Mouse (Mus musculus) left cerebral cortex, adult 11 months (tissue): ENCODE data around the gene Acat1.
A peak's percentile ranks its signal among the peaks of the same experiment; 100 is the strongest.

Experiments used
- DNase-seq: peaks from one replicate; pipeline ENCODE4 v3.0.0; 2022; ENCODE audit warnings: low spot score

The Acat1 gene

DNA sequence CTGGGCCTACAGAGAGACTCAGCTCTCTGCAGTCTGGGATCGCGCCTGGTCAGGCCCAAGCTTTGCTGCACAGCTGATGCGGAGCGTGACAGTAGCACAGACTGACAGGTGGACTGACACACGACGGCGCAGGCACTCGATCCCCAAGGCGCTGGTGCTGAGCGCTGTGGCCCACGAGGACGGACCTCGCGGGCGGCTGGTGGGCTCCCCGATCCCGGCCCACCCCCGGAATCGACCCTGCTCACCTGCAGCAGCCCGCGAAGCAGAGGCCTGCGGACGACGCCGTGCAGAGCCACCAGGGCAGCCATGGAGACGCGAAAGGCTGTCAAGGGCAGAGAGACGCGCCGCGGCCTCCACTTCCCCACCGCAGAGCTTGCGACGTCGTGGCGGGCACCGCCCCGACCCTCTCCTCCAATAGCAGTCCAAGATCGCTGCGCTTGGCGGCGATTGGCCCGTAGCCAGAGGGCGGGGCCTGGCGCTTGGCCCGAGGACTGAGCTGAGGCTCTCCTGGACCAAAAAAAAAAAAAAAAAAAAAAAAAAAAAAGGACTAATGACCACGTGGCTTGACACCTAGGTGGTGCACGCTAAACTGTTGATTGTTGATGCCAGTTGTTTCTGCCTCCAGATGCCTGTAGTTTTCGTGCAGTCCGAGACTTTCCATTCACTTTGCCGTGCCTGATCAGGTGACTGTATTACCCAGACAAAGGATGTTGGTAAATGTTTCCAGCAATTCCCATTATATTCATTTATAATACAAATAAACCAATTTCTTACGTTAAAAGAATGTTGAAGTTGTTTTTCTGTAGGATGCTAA, at the start of gene Acat1:
Acat1 (minus strand) TSS at position 415 of the 814 bp plus-strand sequence.
- peak; percentile 82 for DNase-seq

- no peak for DNase-seq
Observed at GRCm38 (mm10) chr9:53634796-53635195, 24.6 kb upstream of the Acat1 start.

DNA sequence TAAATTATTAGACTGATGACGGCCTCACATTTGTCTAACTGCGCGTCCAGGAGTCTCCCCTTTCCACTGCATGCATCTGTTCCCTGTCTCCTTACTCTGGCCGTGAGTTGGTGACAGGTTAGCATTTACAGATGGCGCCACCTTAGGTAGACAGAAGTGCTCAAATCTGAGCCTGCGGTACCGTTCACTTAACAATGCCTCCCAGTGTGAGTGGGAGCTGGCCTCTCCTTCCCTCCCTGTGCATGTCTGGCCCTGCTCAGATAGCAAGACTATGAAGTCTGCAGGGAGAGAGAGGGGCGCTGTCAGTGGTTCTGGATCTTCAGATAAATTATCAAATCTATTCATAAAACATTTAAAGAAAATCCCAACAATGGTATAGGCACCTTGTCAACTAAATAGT, 5.1 kb upstream of the Acat1 start:
- DNase-seq = no peak

GRCm38 (mm10) chr9:53614286-53614685, 4.1 kb upstream of the Acat1 start:
- DNase-seq = no peak

DNA sequence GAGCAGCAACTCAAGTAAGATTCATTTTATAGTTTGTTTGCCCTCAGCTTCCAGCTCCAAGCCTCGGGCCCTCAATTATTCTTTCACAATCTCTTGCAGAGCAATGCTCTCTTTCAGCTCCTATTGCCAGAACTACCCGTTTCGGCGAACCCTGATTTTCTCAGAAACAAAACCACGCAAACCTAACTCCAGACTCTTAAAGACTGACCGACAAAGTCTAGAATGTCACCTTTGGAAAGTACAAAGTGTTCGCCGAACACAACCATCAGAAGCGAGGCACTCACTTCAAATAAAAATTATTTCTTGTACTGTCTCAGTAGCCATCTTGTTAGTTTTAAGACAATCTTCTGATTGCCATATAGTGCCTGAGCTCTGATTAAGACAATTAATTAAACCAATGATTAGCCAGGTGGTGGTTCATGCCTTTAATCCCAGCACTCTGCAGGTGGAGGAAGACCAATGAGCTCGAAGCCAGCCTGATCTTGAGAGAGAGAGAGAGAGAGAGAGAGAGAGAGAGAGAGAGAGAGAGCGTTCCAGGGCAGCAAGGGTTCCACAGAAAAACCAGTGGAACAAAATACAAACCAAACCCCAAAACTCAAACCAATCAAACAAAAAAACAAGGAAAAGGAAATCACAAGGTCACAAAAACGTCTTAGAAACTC, 745 bp downstream of the Acat1 start:
- DNase-seq = no peak

GRCm38 (mm10) chr9:53607816-53608215, 2.4 kb downstream of the Acat1 start:
- no peak for DNase-seq

GRCm38 (mm10) chr9:53607192-53607591, 3.0 kb downstream of the Acat1 start:
- no peak for DNase-seq

DNA sequence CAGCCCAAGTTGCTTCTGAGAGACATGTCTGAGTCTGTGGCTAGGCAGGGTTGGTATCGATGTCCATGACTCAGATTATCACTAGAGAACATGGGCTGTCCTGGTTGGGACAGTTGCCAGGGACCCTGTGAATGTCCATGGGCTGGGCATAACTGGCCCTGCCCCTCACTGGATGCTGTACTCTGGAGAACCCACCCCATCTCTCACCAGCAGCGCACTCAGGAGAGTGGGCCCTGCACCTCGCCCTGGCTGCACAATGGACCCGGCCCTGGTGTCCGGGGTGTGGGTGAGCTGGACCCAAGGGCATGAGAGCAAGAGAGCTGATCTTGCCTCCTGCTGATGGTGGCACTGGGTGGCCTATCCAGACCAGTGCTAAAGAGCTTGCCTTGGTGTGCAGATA, 5.2 kb downstream of the Acat1 start:
- DNase-seq = no peak

- DNase-seq = no peak
Observed at GRCm38 (mm10) chr9:53603849-53604248, 6.3 kb downstream of the Acat1 start.

- DNase-seq = no peak
Observed at GRCm38 (mm10) chr9:53603384-53603783, 6.8 kb downstream of the Acat1 start.

- no peak for DNase-seq
Observed at GRCm38 (mm10) chr9:53601541-53601940, 8.6 kb downstream of the Acat1 start.

GRCm38 (mm10) chr9:53598631-53599030, 11.6 kb downstream of the Acat1 start:
- no peak for DNase-seq

GRCm38 (mm10) chr9:53596971-53597600, 13.1 kb downstream of the Acat1 start:
- no peak for DNase-seq

DNA sequence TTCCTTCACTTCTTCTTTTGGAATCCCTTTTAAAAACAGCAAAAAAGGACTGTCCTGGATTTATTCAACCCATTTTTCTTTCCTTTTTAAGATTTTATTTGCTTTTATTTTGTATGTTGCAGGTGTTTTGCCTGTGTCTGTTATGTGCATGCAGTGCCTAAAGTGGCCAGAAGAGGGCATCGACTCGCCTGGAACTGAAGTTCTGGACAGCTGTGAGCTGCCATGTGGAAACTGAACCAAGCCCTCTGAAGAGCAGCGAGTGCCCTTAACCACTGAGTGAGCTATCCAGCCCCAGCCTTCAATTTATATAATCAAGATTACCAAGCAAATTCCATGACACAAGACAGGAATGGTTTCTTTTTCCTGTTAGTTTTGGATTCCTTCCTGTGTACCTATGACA, 15.4 kb downstream of the Acat1 start:
- DNase-seq = no peak

GRCm38 (mm10) chr9:53581870-53582269, 28.3 kb downstream of the Acat1 start:
- DNase-seq = no peak

GRCm38 (mm10) chr9:53575721-53576120, 34.5 kb downstream of the Acat1 start:
- DNase-seq = no peak

DNA sequence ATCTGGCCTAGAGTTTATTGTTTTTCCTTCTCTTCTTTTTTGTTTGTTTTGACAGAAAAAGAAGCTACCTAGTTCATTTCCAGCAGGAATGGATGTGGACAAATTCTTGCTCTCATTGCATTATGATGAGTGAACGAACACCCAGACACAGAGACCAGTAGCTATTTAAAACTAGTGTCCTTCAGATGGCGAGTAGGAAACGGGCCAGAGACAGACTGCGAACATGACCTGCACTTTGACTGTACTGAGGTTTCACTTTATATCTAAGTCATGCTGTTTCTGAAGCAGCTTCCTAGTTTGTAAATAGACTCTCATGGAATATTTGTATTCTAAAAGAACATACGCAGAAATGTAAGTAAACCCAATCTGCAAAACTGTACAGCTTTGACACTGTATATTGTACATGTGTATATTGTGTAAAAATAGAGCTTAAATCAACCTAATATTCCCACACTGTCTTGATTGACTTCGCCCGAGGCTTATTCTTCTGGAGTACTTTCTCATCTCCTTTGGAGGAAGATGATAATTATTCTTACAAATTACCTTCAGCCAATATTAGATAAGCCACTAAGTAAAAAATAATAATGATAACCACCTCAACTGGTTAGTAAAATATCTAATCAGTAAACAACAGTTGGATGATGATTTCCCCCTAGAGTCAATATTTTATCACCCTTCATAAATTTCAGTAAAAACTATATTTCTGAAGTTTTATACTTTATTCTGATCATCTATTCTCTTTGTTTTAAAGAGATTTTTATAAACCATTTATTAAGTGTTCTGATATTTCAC, 37.5 kb downstream of the Acat1 start:
- no peak for DNase-seq

DNA sequence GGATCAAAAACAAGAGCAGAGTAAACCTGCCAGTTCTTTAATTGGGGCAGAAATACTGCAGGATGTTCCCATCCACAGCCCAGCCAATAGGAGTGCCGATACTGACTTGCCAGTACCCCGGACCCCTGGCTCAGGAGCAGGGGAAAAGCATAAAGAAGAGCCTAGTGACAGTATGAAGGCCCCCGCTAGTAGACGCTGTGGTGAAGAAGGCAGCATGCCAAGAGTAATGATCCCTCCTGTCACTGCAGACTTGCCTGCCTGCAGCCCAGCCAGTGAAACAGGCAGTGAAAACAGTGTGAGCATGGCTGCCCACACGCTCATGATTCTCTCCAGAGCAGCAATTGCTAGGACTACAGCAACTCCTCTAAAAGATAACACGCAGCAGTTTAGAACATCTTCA, 39.5 kb downstream of the Acat1 start:
- DNase-seq = no peak

DNA sequence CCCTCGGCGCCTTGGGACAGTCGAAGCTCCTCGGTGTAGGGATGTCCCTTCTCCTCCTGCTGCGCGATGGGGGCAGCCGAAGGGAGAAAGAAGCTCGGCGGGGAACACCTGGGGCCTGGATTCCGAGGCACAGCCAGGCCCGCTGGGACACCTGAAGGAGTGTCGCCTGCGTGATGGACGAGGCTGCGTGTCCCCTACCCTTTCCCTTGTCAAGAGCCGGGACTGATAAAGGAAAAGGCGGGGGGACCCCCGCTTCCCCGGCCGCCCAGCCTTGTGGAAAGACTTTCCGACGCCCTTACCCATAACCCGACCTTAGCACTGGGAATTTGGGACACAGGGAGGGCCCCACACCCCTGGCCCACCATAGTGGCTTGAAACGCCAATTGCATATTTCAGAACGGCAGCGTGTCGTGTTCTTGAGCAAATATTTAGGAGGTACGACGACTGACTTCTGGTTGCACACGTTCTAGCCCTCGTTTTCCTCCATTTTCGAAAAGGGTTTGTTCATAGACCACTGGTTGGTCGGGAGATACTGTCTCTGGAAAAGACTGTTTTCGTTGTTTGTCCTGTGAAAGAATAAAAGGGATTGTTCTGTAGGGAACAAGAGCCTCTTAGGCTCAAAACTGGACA, 72.7 kb downstream of the Acat1 start:
- DNase-seq = no peak

DNA sequence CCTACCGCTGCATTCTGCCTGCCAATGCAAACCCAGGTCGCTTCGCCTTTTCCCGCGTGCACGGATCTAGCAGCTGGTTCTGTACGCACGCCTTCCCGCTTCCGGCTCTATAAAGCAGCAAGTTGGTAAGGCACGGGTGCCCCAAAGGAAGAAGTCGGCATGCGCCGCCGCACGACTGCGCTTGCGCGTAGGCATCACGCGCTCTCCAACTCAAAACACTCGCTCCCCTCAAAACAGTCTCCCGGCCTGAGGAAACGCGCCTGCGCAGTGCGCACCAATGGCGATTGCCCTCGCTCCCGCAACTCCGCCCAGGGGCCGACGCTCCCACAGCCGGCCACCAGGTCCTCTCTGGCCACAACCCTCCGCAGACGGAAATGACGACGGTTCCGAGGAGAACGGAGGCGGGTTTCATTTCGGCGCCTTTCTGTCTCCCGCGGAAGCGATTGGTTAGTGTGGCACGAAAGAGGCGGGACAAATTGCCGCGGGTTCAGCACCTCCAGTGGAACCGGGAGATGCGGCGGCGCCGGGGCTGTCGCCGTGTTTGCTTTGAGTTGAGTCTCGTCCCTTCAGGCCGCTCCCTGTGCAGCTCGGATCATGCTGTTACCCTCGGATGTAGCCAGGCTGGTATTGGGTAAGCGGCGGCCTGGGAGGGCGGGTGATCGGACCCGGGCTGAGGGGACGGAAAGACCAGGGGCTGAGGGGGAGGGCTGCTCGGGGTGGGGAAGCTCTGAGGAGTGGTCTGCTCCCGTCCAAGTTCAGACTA, 73.4 kb downstream of the Acat1 start, which contains the start of the genes Atm and Npat:
Atm (minus strand) TSS at position 183 of the 763 bp plus-strand sequence.
Npat (plus strand) TSS at position 490 of the 763 bp plus-strand sequence.
- DNase-seq = peak; percentile 99
